Mouse (Mus musculus): Measurements from ENCODE around the gene Raph1. TPM values are rescaled to one million over a fixed set of nuclear protein-coding genes. Genes with fewer than 3 reads are reported as not detected.

Gene Raph1
- polyA plus RNA-seq (2017; shearing (Covaris generic)) = 8.2 TPM

GRCm38 (mm10) chr1:60566631-60567311 is at the start of gene Raph1:
Gene Raph1 (minus strand): TSS chr1:60567104.

Other genes with a start within 250 kb of the Raph1 start
- gene Cyp20a1, start 223.8 kb downstream of the Raph1 start, polyA plus RNA-seq (2017; shearing (Covaris generic)) = 9.7 TPM
- gene Abi2, start 157.5 kb downstream of the Raph1 start, polyA plus RNA-seq (2017; shearing (Covaris generic)) = 21.9 TPM
- gene Cd28, start 149.7 kb upstream of the Raph1 start, polyA plus RNA-seq (2017; shearing (Covaris generic)) = 579 TPM